Mouse (Mus musculus) lung, embryonic 16.5 days (tissue): ENCODE data around the gene Gm11639. TPM values are rescaled to one million over a fixed set of nuclear protein-coding genes. Genes with fewer than 3 reads are reported as not detected.
A peak's percentile ranks its signal among the peaks of the same experiment; 100 is the strongest.
"Not testable (repeated sequence)": the region's sequence is repeated elsewhere in the genome, so short reads cannot be mapped to it uniquely, and the experiment has no call there.

Experiments
- ATAC-seq: fragments of 200-750 bp; cut with Nextera tagmentation; 2 replicates; pipeline ENCODE4 v1.8.0; 2017; ENCODE audit warnings: low read depth, mild to moderate bottlenecking, moderate library complexity
- H3K27ac ChIP-seq: fragments of 300-500 bp; sonication (generic); 2 replicates; pipeline ENCODE4 v1.5.1; 2014; ENCODE audit warnings: mild to moderate bottlenecking, control low read depth, low read length
- H3K27me3 ChIP-seq: fragments of 300-500 bp; sonication (generic); 2 replicates; pipeline ENCODE4 v1.6.1; 2014; ENCODE audit warnings: low read depth, low read length, mixed read lengths; ENCODE audit not compliant: control insufficient read depth, insufficient read depth
- H3K36me3 ChIP-seq: fragments of 300-500 bp; sonication (generic); 2 replicates; pipeline ENCODE4 v1.6.1; 2014; ENCODE audit warnings: low read length; ENCODE audit not compliant: control insufficient read depth, insufficient read depth
- H3K4me1 ChIP-seq: fragments of 300-500 bp; sonication (generic); replicated peaks from 2 replicates; pipeline ENCODE4 v1.6.1; 2014; ENCODE audit warnings: low read length, mixed read lengths; ENCODE audit not compliant: control insufficient read depth, insufficient read depth
- H3K4me2 ChIP-seq: fragments of 300-500 bp; sonication (generic); 2 replicates; pipeline ENCODE4 v1.6.1; 2014; ENCODE audit warnings: low read depth, low read length, control low read depth
- H3K4me3 ChIP-seq: fragments of 300-500 bp; sonication (generic); 2 replicates; pipeline ENCODE4 v1.5.1; 2014; ENCODE audit warnings: mild to moderate bottlenecking, low read length, control low read depth
- H3K9ac ChIP-seq: fragments of 300-500 bp; sonication (generic); 2 replicates; pipeline ENCODE4 v1.6.1; 2014; ENCODE audit warnings: low read length, control low read depth
- H3K9me3 ChIP-seq: fragments of 300-500 bp; sonication (generic); 2 replicates; pipeline ENCODE4 v1.6.1; 2016; ENCODE audit warnings: low read length; ENCODE audit not compliant: control insufficient read depth
- WGBS: fragments of 180-500 bp; shearing (Covaris S2); extraction: QIAGEN DNeasy Blood & Tissue Kit; methylation state at CpG from one replicate; pipeline ENCODE4 v1.1.7; 2014; 5-methylcytosine and 5-hydroxymethylcytosine counted together
- polyA plus RNA-seq: library from polyadenylated mRNA; unstranded; fragments of >200 nt; fragmentation: Nextera tagmentation; extraction: Ambion mirVana; gene quantifications from 2 replicates; pipeline ENCODE4 v1.2.1, GENCODE M21; 2015

Gene Gm11639
- polyA plus RNA-seq, 1 experiment from 2014 or later = 0.01 TPM

DNA sequence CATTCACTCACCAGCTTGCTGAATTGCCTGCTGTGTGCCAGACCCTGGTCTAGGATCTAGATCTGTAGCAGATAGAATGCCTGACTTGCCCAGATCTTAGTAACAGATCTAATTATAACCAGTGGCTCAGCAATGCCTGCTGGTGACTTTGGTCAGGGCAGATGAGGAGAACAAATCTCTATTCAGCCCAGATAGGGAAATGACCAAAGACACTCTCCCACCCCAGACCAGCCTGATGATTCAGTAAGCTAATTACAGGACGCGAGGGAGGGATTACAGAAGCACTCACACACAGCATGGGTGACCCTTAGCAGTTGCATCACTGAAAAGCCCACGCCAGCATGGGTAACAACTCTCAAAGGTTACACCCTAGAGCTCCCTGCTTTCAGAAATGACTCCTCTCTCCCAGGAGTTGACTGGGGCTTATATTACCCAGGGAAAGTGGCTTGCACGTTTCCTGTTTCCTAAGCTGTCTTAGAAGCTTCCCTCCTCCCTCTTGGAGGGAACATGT, 435.1 kb downstream of the Gm11639 start:
- H3K4me2 ChIP-seq = no peak overlapping the region
- no peak for ATAC-seq
- 22% methylated on average over 4 of the region's 4 CpGs for WGBS

DNA sequence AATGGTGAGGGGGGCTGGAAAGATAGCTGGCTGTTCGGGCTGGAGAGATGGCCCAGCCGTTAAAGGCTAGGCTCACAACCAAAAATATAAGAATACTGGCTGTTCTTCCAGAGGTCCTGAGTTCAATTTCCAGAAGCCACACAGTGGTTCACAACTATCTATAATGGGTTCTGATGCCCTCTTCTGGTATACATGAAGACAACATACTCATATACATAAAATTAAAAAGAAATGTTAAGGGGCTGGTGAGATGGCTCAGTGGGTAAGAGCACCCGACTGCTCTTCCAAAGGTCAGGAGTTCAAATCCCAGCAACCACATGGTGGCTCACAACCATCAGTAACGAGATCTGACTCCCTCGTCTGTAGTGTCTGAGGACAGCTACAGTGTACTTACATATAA, 436.3 kb downstream of the Gm11639 start:
- not testable (repeated sequence) for H3K9ac ChIP-seq, H3K27ac ChIP-seq, H3K27me3 ChIP-seq, H3K9me3 ChIP-seq, H3K36me3 ChIP-seq, ATAC-seq, H3K4me2 ChIP-seq, H3K4me1 ChIP-seq, H3K4me3 ChIP-seq
- WGBS = 58% methylated on average over 5 of the region's 5 CpGs

More for the DNA sequence above, 435.1 kb downstream of the Gm11639 start:
- no peaks in the 10 kb centered on the region for H3K27me3 ChIP-seq
- no peak overlapping the region for H3K9ac ChIP-seq
- H3K36me3 ChIP-seq = no peaks in the 10 kb centered on the region
- H3K9me3 ChIP-seq = 0 out of 2 replicates have a peak, but pooled peaks cover 2% of the 10 kb centered on the region
- no peak overlapping the region for H3K4me3 ChIP-seq
- H3K27ac ChIP-seq = no peak overlapping the region
- H3K4me1 ChIP-seq = no peaks in the 10 kb centered on the region

DNA sequence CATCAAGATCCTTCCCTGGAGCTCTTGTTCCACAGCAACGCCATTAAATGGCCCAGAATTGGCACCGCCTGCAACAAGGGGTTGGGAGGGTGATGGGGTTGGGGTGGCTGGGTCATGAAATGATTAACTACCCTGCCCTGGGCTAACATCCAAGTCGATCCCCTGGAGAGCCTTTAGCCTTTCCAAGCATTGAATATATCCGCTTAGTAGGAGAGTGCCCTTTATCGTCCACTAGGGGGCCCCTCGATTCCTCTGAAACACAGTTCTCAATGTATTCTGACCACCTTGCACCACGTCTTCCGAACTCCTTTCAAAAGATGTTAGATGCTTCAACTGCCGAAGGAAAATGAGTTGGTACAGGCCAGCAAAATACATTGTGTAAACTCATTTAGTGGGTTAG, 438.5 kb downstream of the Gm11639 start:
- Histone ChIP-seq H3K4me1 (peaks cover 9% of the 10 kb centered on the region), H3K9me3 (0 out of 2 replicates have a peak, but pooled peaks cover 2% of the 10 kb centered on the region), H3K27me3 (no peaks in the 10 kb centered on the region), H3K4me2 (no peak overlapping the region), H3K9ac (no peak overlapping the region), H3K4me3 (no peak overlapping the region), H3K36me3 (no peaks in the 10 kb centered on the region), H3K27ac (no peak overlapping the region)
- peak; percentile 64 for ATAC-seq
- WGBS = 3% methylated on average over 9 of the region's 9 CpGs

DNA sequence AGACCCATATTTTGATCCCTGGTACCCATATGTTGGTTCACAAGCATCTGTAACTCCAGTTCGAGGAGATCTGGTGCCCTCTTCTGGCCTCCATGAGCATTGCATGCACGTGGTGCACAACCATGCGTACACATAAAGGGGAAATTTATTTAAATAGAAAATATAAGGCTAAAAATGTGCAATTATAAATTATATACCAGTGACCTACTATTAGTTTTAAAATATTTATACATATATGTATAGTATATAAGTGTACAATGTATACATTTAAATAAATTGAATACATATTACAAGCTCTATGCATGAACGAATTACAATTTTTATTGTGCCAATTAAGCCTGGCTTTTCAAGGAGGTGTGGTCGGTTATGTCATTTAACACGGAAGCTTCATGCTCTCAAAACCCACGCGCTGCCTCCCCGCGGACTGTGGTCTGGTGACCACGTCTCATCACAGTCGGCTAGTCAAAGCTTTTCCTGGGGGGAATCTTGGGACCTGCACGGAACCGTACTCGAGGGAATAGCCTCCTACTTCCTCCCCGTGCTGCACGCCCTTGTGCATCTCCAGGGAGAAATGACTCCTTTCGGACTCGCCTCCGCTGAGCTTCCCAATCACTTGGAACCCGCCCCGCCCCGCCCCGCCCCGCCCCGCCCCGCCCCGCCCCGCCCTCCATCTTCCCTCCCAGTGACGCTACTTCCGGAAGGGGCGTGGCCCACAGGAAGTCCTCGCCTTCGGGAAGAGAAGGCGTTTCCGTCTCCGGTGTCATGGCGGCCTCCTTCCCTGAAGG, 440.4 kb downstream of the Gm11639 start, which contains the start of gene Mettl2:
Mettl2 (plus strand) TSS at position 691 of the 785 bp plus-strand sequence.
- peak within 1 kb of the TSS; percentile 74 for H3K4me3 ChIP-seq
- H3K4me2 ChIP-seq = peak within 1 kb of the TSS; percentile 95
- H3K4me1 ChIP-seq = peaks cover 9% of the 10 kb centered on the region
- peak; percentile 94 for ATAC-seq
- peak within 1 kb of the TSS; percentile 69 for H3K9ac ChIP-seq
- H3K27me3 ChIP-seq = no peaks in the 10 kb centered on the region
- WGBS = under 1% methylated on average over 27 of the region's 38 CpGs
- H3K9me3 ChIP-seq = 0 out of 2 replicates have a peak, but pooled peaks cover 2% of the 10 kb centered on the region
- peaks cover 5% of the 10 kb centered on the region for H3K36me3 ChIP-seq
- peak within 1 kb of the TSS; percentile 61; the same call in 1 of the 2 replicates for H3K27ac ChIP-seq

DNA sequence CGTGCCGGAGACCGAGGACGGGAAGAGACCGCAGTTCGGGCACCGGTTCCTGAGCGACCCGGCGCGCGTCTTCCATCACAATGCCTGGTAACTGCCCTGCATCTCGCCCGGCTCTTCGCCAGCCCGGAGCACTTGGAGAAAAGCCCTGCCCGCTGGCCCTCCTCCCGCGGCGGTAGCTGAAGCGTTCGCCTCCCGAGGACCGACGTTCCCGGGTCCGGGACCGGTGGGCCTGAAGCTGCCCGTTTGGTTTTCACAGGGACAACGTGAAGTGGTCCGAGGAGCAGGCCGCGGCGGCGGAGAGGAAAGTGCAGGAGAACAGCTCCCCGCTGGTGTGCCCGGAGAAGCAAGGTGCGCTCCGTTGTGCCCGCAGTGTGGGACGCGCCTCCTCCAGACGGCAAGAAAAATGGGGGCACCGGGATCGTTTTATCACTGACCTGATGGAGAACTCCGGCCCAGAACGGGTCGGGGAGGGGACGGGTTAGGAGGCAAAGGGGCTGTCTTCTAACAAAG, 441.1 kb downstream of the Gm11639 start:
- H3K27ac ChIP-seq = no peak overlapping the region
- no peaks in the 10 kb centered on the region for H3K27me3 ChIP-seq
- H3K36me3 ChIP-seq = peaks cover 10% of the 10 kb centered on the region
- peak overlapping the region; percentile 95 for H3K4me2 ChIP-seq
- under 1% methylated on average over 49 of the region's 49 CpGs for WGBS
- H3K9ac ChIP-seq = peak overlapping the region; percentile 69
- H3K9me3 ChIP-seq = 0 out of 2 replicates have a peak, but pooled peaks cover 2% of the 10 kb centered on the region
- ATAC-seq = peak; percentile 11; the same call in 1 of the 2 replicates
- H3K4me3 ChIP-seq = peak overlapping the region; percentile 74
- peaks cover 9% of the 10 kb centered on the region for H3K4me1 ChIP-seq

DNA sequence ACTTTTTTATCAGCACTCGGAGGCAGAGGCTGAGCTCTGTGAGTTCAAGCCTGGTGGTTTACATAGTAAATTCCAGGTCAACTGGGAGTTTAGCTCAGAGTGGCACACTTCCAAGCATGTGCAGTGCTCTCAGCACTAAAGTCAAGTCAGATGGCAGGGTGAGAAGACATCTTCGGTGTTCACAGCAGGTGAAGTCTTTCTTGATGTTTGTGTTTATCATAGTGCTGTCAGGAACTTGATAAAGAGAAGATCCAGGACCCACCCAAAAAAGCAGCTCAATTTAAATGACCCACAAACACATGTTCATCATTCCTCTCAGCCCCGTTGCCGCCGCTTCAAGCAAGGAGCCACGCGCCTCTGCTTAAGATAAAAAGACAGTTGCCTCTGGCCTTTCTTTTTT, 450.2 kb downstream of the Gm11639 start:
- ATAC-seq = no peak

DNA sequence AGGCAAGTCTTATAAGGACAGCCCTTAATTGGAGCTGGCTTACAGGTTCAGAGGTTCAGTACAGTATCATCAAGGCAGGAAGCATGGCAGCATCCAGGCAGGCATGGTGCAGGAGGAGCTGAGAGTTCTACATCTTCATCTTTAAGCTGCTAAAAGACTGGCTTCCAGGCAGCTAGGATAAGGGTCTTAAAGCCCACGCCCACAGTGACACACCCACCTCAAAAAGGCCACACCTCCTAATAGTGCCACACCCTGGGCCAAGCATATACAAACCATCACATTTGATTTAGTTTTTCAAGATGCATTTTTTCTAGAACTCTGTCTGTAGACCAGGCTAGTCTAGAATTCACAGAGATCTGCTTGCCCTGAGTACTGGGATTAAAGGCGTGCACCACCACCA, 451.7 kb downstream of the Gm11639 start:
- not testable (repeated sequence) for H3K4me2 ChIP-seq, ATAC-seq, H3K27me3 ChIP-seq, H3K4me1 ChIP-seq, H3K9me3 ChIP-seq, H3K27ac ChIP-seq, H3K4me3 ChIP-seq, H3K9ac ChIP-seq
- 78% methylated on average over 2 of the region's 2 CpGs for WGBS
- H3K36me3 ChIP-seq = peaks cover 64% of the 10 kb centered on the region

More for the DNA sequence above, 450.2 kb downstream of the Gm11639 start:
- WGBS = 80% methylated on average over 7 of the region's 7 CpGs
- H3K9me3 ChIP-seq = no peaks in the 10 kb centered on the region
- H3K9ac ChIP-seq = no peak overlapping the region
- H3K4me1 ChIP-seq = no peaks in the 10 kb centered on the region
- H3K4me2 ChIP-seq = no peak overlapping the region
- H3K27ac ChIP-seq = no peak overlapping the region
- no peak overlapping the region for H3K4me3 ChIP-seq
- H3K36me3 ChIP-seq = peaks cover 67% of the 10 kb centered on the region
- H3K27me3 ChIP-seq = no peaks in the 10 kb centered on the region

DNA sequence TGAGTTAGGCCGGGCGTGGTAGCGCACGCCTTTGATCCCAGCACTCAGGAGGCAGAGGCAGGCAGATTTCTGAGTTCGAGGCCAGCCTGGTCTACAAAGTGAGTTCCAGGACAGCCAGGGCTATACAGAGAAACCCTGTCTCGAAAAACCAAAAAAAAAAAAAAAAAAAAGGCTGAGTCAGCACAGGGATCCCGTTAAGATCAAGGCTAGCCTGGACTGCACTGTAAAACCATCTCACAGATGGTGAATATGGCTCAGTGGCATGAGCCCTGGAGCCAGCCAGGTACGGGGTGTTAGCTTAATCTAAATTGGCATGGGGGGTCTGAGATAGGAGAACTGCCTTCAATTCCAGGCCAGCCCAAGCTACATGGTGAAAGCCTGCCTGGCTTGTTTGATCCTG, 455.0 kb downstream of the Gm11639 start:
- H3K4me1 ChIP-seq, H3K4me2 ChIP-seq, ATAC-seq, H3K27me3 ChIP-seq, H3K27ac ChIP-seq, H3K4me3 ChIP-seq, H3K9ac ChIP-seq, H3K9me3 ChIP-seq: not testable (repeated sequence)
- peaks cover 38% of the 10 kb centered on the region for H3K36me3 ChIP-seq
- 97% methylated on average over 7 of the region's 8 CpGs for WGBS

DNA sequence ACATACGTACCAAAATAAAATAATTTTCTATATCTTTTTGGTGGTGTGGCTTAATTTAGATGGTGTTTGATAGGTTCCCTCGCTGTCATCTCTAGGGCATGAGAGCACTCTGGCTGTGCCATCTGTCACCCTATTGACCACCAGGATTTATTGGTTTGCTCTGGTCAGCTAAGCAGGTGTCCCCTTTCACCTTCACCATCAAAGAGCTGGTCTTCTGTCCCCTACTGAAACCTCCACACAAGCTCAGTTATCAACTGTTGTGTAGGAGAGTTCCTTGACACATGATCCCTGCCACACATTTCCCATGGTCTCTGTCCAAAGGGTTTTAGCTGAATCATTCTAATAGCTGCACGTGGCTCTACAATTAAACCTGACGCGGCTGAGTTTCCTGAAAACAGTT, 455.6 kb downstream of the Gm11639 start:
- 90% methylated on average over 5 of the region's 5 CpGs for WGBS
- Histone ChIP-seq H3K4me2 (no peak overlapping the region), H3K4me3 (no peak overlapping the region), H3K9ac (no peak overlapping the region), H3K36me3 (peaks cover 32% of the 10 kb centered on the region), H3K27me3 (no peaks in the 10 kb centered on the region), H3K4me1 (no peaks in the 10 kb centered on the region; the same call in 1 of the 2 replicates), H3K27ac (no peak overlapping the region), H3K9me3 (no peaks in the 10 kb centered on the region)
- no peak for ATAC-seq
